Mouse (Mus musculus) spleen, adult 12 weeks (tissue): ENCODE results near the gene Adora1.

Experiments
- DNase-seq: peaks from one replicate; pipeline ENCODE4 v3.0.0; 2022; ENCODE audit warnings: low spot score

Adora1 gene

GRCm38 (mm10) chr1:134193674-134194197, 41.5 kb downstream of the Adora1 start:
- DNase-seq = no peak

DNA sequence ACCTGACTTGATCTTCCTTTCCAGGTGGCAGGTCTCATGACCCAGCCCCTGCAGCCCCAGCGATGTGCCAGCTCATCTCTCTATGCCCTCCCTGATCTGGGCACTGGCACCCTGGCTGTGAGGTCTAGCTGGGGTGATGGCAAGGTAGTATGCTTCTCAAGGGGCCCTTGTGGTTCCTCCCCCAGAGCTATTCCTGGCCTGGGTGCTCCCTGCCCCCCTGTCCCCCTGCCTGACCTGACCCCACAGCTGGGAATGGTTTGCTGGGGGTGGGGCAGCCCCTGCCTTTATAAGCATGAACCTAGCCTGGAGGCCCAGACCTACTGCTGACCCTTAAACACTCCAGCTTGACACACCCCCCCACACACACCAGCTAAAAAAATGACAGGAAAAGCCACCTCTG, 42.1 kb downstream of the Adora1 start, which contains the start of gene Mybph:
Mybph (plus strand) TSS at position 323 of the 400 bp plus-strand sequence.
- DNase-seq = no peak

- DNase-seq = no peak
These were observed 43.2 kb downstream of the Adora1 start for GRCm38 (mm10) chr1:134192024-134192423.

DNA sequence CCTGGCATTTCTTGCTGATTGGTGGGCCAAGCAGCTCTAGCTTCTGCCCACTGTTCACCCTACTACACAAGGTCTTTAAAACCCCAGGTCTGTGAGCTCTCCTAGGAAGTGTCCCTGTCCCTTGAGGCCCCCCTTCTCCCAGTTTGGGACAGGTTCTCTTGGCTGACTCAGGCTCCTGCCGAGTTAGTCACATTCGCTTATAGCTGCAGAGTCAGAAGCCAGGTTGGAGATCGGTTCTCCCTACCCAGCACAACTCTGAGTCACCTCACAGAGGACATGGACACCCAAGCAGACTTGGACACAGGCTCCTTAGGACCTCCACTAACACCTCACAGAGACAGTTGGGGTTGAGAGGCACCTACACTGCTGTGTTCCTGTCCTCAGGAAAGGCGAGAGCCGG, 44.0 kb downstream of the Adora1 start:
- DNase-seq = no peak

GRCm38 (mm10) chr1:134188989-134189729, 46.1 kb downstream of the Adora1 start:
- DNase-seq = no peak

DNA sequence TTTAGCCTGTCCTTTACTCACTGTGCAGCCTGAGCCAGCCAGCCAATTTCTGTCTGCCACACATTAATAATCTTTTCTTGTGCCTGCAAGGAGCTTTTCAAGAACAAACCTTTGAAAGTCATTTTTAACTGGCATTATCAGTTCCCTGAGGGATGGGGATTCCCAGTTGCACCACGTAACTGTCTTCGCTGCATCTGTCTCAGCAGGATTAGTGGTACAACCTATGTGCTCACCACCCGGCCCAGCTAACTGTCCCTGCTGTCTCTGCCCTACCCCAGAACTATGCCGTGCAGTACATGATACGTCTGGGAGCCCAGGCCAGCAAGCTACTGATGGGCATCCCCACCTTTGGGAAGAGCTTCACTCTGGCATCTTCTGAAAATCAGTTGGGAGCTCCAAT, 47.0 kb downstream of the Adora1 start:
- no peak for DNase-seq

GRCm38 (mm10) chr1:134184089-134184488, 51.1 kb downstream of the Adora1 start:
- no peak for DNase-seq

- DNase-seq = no peak
These were observed 53.2 kb downstream of the Adora1 start, which contains the start of gene Chil1 for GRCm38 (mm10) chr1:134182025-134182424. Gene Chil1, plus strand, starts transcription at chr1:134182176.

- no peak for DNase-seq
These were observed 57.3 kb downstream of the Adora1 start for GRCm38 (mm10) chr1:134177976-134178375.

GRCm38 (mm10) chr1:134173081-134173480, 62.1 kb downstream of the Adora1 start:
- DNase-seq = no peak

- no peak for DNase-seq
These were observed 66.1 kb downstream of the Adora1 start for GRCm38 (mm10) chr1:134168985-134169697.

DNA sequence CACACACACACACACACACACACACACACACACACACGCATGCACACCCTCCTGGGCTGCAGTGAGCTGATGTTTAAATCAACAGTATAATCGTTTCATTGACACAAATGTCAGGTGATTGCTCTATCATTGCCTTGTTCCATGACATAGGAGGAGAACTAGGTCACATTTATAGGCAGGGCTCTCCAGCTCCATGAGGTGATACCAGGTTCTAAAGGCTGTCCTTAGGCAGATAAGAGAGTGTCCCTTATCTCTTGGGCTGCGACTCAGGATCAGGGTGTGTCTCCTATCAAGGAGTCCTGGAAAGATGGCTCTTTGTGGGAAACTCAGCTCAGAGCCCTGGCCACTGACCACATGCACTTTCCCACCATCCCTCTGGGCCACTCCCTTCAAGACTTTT, 66.7 kb downstream of the Adora1 start:
- no peak for DNase-seq

DNA sequence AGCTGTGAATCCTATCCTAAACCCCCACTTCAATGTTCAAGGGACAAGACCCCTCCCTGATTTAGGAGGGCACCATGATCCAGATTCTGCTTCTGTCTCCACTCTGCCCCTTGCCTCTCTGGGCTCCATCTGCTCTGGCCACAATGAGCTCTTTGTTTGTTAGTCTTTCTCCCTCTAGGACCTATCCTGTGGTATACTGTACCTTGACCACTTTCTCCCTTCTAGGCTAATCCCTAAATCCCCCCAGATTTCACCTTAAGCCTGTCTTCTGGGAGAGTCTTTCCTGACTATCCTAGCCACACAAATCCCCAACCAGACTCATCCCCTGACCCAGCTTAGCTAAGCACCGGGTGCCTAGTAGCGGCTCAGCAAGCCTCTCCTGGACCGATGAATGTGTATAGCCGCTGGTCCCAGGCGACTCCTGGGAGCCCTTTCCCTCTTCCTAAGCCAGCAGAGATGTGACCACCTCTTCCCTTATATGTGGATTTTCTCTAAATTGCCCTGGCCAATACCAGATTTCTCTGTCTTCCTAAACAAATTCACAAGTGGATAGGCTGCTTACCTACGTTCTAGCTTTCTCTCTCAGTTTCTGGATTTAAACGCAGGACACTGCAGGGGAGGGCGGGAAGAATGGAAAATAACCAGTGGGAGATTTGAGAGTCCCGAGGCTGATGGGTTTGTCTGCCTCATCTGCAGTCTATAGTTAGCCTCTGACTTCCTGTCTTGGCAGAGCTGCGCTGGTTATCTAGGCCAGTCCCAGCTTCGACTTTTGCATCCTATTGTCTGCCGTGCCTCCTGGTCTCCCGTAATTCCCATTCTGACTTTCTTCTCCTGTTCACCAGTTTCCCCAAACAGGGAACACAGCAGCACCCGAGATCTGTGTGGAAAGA, 67.6 kb downstream of the Adora1 start:
- no peak for DNase-seq

DNA sequence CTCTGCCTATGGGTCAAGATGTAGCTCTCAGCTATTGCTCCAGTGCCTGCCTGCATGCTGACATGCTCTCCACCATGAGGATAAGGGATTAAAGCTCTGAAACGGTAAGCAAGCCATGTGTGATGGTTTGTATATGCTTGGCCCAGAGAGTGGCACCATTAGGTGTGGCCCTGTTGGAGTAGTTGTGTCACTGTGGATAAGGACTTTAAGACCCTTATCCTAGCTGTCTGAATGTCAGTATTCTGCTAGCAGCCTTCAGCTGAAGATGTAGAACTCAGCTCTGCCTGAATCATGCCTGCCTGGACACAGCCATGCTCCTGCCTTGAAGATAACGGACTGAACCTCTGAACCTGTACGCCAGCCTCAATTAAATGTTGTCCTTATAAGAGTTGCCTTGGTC, 68.7 kb downstream of the Adora1 start:
- DNase-seq = no peak

GRCm38 (mm10) chr1:134164454-134164853, 70.8 kb downstream of the Adora1 start:
- no peak for DNase-seq

GRCm38 (mm10) chr1:134163476-134163875, 71.8 kb downstream of the Adora1 start:
- DNase-seq = no peak

- DNase-seq = no peak
These were observed 72.6 kb downstream of the Adora1 start for GRCm38 (mm10) chr1:134162510-134163225.

- DNase-seq = no peak
These were observed 73.8 kb downstream of the Adora1 start for GRCm38 (mm10) chr1:134161399-134161798.

DNA sequence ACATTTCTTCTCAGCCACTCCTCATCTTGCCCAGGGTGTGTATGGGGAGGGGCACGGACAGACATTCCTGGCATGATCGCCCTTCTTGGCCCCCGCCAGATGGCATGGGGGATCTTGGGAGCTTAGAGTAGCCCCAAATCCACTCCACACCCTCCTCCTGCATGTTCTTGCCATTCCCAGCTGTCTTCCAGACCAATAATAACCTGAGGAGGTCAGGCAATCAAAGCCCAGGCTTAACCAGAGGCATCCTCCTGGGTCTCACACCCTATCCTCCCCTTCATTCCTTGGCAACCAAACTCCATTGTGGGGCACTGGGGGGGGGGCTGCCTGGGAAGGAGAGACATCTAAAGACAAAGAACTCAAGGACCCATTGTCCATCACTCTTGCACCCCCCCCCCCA, 74.8 kb downstream of the Adora1 start:
- DNase-seq = no peak

GRCm38 (mm10) chr1:134154655-134155054, 80.6 kb downstream of the Adora1 start:
- no peak for DNase-seq

GRCm38 (mm10) chr1:134154121-134154520, 81.1 kb downstream of the Adora1 start:
- no peak for DNase-seq
